Comparison of ENCODE assay signal across 17 mouse cellular contexts in the genomic region with DNA sequence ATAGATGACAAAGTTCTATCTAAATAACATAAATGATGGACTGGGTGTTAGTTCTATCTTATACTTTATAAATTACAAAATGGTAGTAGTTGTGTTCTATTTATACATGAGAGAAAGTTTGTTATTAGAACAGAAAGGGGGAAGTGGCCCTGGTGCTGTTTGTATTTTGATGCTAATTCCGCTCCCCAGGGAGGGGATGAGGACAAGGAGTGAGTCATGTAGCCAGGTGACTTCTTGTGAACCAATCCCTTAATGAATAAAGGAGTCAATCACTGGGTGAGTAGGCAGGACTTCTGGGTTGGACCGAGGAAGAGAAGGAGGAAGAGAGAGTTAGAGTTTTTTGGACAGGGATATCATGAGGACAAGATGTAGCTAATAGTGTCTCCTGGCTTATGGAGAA. TPM values are rescaled to one million over a fixed set of nuclear protein-coding genes. Genes with fewer than 3 reads are reported as not detected.
DNase-seq lines count a peak whose midpoint lies in the region.
"Had no signal": no experiment of that assay in that cellular context is flagged by ENCODE, and none has a peak within 500 bp of the region (broad histone marks: within the 10 kb centered on the region; RNA-seq: fewer than 3 reads in every experiment).

No protein-coding gene starts in this region.

- peak; percentile 44 for DNase-seq in heart, adult 11 months
- DNase-seq in heart, postnatal 4 days, result no peak
- DNase-seq in A20 (ENCODE audit: low read depth, low spot score), result peak; percentile 39
- peak; percentile 77 for DNase-seq in ES-CJ7 (ENCODE audit: low read depth, low spot score)
- peak; percentile 42 for DNase-seq in ZHBTc4 (ENCODE audit: low read depth, low spot score)
- DNase-seq in natural killer cell, adult 2 months (ENCODE audit: low spot score in 2 of 2), result no peak
- DNase-seq in thymus, postnatal 0 days (ENCODE audit: low spot score), result no peak
- DNase-seq: adrenal gland, adult 8-10 months; adrenal gland, postnatal 14 days; adrenal gland, postnatal 36 days; cerebellum, adult 11-12 months; cerebellum, adult 2 months; cerebellum, adult 9-10 months; cerebellum, postnatal 10 days; cerebellum, postnatal 25 days; forebrain, postnatal 0 days had no signal

RNA-seq across cellular contexts. Expression of a gene that starts 18.3 kb away (rescaled TPM):
- total RNA-seq in heart, postnatal 4 days (2021), result 1 to 10 TPM; 6.2 to 6.8 TPM
- polyA plus RNA-seq in thymus, postnatal 0 days (2015; fragmentation: Nextera tagmentation; extraction: Ambion mirVana), result 5.9 and 7.3 TPM in 2 replicates
- total RNA-seq: CH12.LX had no signal

Comparison
In these comparisons a context has a peak if more than half of its experiments do, and no peak if none do; other contexts are left out.
1. DNase-seq: peak in heart, adult 11 months (single experiment), A20 (single experiment), ES-CJ7 (single experiment) and ZHBTc4 (single experiment); none in heart, postnatal 4 days (single experiment), natural killer cell, adult 2 months (0 of 2) and thymus, postnatal 0 days (single experiment).